Mouse (Mus musculus) embryonic facial prominence, embryonic 10.5 days (tissue): ENCODE results near the gene 6430571L13Rik. TPM values are rescaled to one million over a fixed set of nuclear protein-coding genes. Genes with fewer than 3 reads are reported as not detected.

Source experiments
- polyA plus RNA-seq: library from polyadenylated mRNA; unstranded; fragments of >200 nt; fragmentation: Nextera tagmentation; extraction: Ambion mirVana; gene quantifications from 2 replicates; pipeline ENCODE4 v1.2.1, GENCODE M21; 2016

Gene 6430571L13Rik
- polyA plus RNA-seq, 1 experiment from 2014 or later: 0.95 TPM

Other genes starting within 250 kb of the 6430571L13Rik start
- 1.3 and 1.7 TPM in 2 replicates for gene Dock3, start 108.7 kb upstream of the 6430571L13Rik start, polyA plus RNA-seq
- gene Mapkapk3, start 50.7 kb upstream of the 6430571L13Rik start, polyA plus RNA-seq: 4.9 and 5.1 TPM in 2 replicates
- gene Cish, start 44.6 kb upstream of the 6430571L13Rik start, polyA plus RNA-seq: 6.7 and 7.2 TPM in 2 replicates
- 10.7 and 11.6 TPM in 2 replicates for gene Hemk1, start 2.3 kb upstream of the 6430571L13Rik start, polyA plus RNA-seq
- gene Cacna2d2, start 59.0 kb downstream of the 6430571L13Rik start, polyA plus RNA-seq: 0.45 and 0.50 TPM in 2 replicates
- gene Tmem115, start 193.3 kb downstream of the 6430571L13Rik start, polyA plus RNA-seq: 37.9 and 39.3 TPM in 2 replicates
- 16.4 and 16.7 TPM in 2 replicates for gene Cyb561d2, start 201.6 kb downstream of the 6430571L13Rik start, polyA plus RNA-seq
- 35.2 and 39.4 TPM in 2 replicates for gene Nprl2, start 201.6 kb downstream of the 6430571L13Rik start, polyA plus RNA-seq
- gene Zmynd10, start 206.7 kb downstream of the 6430571L13Rik start, polyA plus RNA-seq: 0.97 and 1.2 TPM in 2 replicates
- 45.3 and 46.5 TPM in 2 replicates for gene Rassf1, start 211.0 kb downstream of the 6430571L13Rik start, polyA plus RNA-seq
- 63.4 and 67.3 TPM in 2 replicates for gene Tusc2, start 222.7 kb downstream of the 6430571L13Rik start, polyA plus RNA-seq
- 154 and 157 TPM in 2 replicates for gene Hyal2, start 227.3 kb downstream of the 6430571L13Rik start, polyA plus RNA-seq
- 8.4 and 9.1 TPM in 2 replicates for gene Hyal1, start 236.3 kb downstream of the 6430571L13Rik start, polyA plus RNA-seq
- gene Naa80, start 238.3 kb downstream of the 6430571L13Rik start, polyA plus RNA-seq: 18.9 and 20.3 TPM in 2 replicates
- 0.48 and 0.96 TPM in 2 replicates for gene Hyal3, start 240.2 kb downstream of the 6430571L13Rik start, polyA plus RNA-seq
- 59.7 and 72.1 TPM in 2 replicates for gene Ifrd2, start 247.0 kb downstream of the 6430571L13Rik start, polyA plus RNA-seq